Mouse (Mus musculus) neural tube, embryonic 13.5 days (tissue): ENCODE measurements around the gene Afg1l. TPM values are rescaled to one million over a fixed set of nuclear protein-coding genes. Genes with fewer than 3 reads are reported as not detected.

Experiments used
- ATAC-seq: fragments of 200-750 bp; cut with Nextera tagmentation; 2 replicates; pipeline ENCODE4 v1.8.0; 2017; ENCODE audit warnings: low read depth, mild to moderate bottlenecking, moderate TSS enrichment, moderate library complexity
- H3K27ac ChIP-seq: fragments of 300-500 bp; sonication (generic); replicated peaks from 2 replicates; pipeline ENCODE4 v1.5.1; 2015; ENCODE audit warnings: moderate library complexity, mild to moderate bottlenecking, inconsistent platforms
- H3K27me3 ChIP-seq: fragments of 300-500 bp; sonication (generic); 2 replicates; pipeline ENCODE4 v1.6.1; 2015; ENCODE audit warnings: mild to moderate bottlenecking, inconsistent platforms
- H3K36me3 ChIP-seq: fragments of 300-500 bp; sonication (generic); 2 replicates; pipeline ENCODE4 v1.6.1; 2015; ENCODE audit warnings: mild to moderate bottlenecking, inconsistent platforms
- H3K4me1 ChIP-seq: fragments of 300-500 bp; sonication (generic); replicated peaks from 2 replicates; pipeline ENCODE4 v1.6.1; 2015; ENCODE audit warnings: inconsistent platforms
- H3K4me2 ChIP-seq: fragments of 300-500 bp; sonication (generic); 2 replicates; pipeline ENCODE4 v1.6.1; 2015; ENCODE audit warnings: inconsistent platforms, mild to moderate bottlenecking, moderate library complexity
- H3K4me3 ChIP-seq: fragments of 300-500 bp; sonication (generic); 2 replicates; pipeline ENCODE4 v1.5.1; 2015; ENCODE audit warnings: mild to moderate bottlenecking, inconsistent platforms
- H3K9ac ChIP-seq: fragments of 300-500 bp; sonication (generic); 2 replicates; pipeline ENCODE4 v1.6.1; 2015; ENCODE audit warnings: moderate library complexity, mild to moderate bottlenecking, inconsistent platforms
- H3K9me3 ChIP-seq: fragments of 300-500 bp; sonication (generic); 2 replicates; pipeline ENCODE4 v1.6.1; 2016; ENCODE audit warnings: inconsistent platforms
- WGBS: fragments of 180-500 bp; shearing (Covaris S2); methylation state at CpG from one replicate; pipeline ENCODE4 v1.1.7; 2015; 5-methylcytosine and 5-hydroxymethylcytosine counted together
- polyA plus RNA-seq: library from polyadenylated mRNA; unstranded; fragments of >200 nt; fragmentation: Nextera tagmentation; extraction: Ambion mirVana; gene quantifications from 2 replicates; pipeline ENCODE4 v1.2.1, GENCODE M21; 2015

Afg1l gene
- polyA plus RNA-seq = 6.5 and 6.6 TPM in 2 replicates

DNA sequence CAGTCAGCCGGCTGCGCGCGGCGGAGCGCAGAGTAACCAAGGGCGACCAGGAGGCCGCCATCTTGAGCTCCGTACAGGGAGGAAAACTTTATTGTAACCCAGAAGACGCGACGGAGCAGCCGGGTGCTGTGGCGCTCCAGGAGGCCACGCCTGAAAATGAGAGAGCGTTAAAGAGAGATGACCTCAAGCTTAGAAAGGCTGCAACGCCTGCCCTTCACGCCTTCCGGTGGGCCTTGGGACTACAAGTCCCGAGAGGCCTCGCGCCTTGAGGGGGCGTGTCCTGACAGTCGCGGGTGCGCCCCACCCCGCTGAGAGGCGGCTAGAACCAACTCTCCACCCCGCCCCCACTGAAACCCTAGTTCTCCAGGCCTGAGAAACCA, at the start of gene Afg1l:
Gene Afg1l, minus strand, starts transcription at position 225 of the 380 bp plus-strand sequence.
- Histone ChIP-seq H3K27ac (peak within 1 kb of the TSS; percentile 89), H3K36me3 (no peaks in the 10 kb centered on the region), H3K9ac (peak within 1 kb of the TSS; percentile 80), H3K4me3 (peak within 1 kb of the TSS; percentile 68), H3K4me2 (peak within 1 kb of the TSS; percentile 83), H3K27me3 (no peaks in the 10 kb centered on the region), H3K9me3 (no peaks in the 10 kb centered on the region), H3K4me1 (peaks cover 12% of the 10 kb centered on the region)
- peak; percentile 93 for ATAC-seq
- WGBS = under 1% methylated on average over 29 of the region's 29 CpGs

DNA sequence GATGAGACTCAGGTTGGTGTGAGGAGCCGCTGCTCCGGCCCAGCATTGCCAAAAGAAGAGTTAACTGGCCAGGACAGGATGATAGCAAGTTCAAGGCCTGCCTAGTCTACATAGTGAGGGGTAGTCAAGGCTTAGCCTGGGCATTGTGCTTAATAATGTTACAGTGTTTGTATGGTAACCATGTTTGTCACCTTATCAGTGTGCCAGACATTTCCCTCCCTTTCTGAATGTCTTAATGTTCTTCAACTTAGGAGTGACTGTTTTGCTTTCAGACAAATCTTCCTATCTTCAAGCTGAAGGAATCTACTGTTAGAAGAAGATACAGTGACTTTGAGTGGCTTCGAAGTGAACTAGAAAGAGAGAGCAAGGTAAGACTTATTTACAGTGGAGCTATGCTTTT, 47.3 kb upstream of the Afg1l start:
- ATAC-seq = no peak
- H3K27me3 ChIP-seq = no peaks in the 10 kb centered on the region
- 98% methylated on average over 3 of the region's 3 CpGs for WGBS
- H3K27ac ChIP-seq = no peak overlapping the region
- no peaks in the 10 kb centered on the region for H3K9me3 ChIP-seq
- no peak overlapping the region for H3K4me3 ChIP-seq
- no peak overlapping the region for H3K4me2 ChIP-seq
- peaks cover 45% of the 10 kb centered on the region for H3K36me3 ChIP-seq
- H3K4me1 ChIP-seq = 0 out of 2 replicates have a peak, but pooled peaks cover 11% of the 10 kb centered on the region
- no peak overlapping the region for H3K9ac ChIP-seq

- 78% methylated on average over 11 of the region's 11 CpGs for WGBS
- Histone ChIP-seq H3K36me3 (peaks cover 29% of the 10 kb centered on the region), H3K4me1 (0 out of 2 replicates have a peak, but pooled peaks cover 11% of the 10 kb centered on the region), H3K4me3 (no peak overlapping the region), H3K9ac (no peak overlapping the region), H3K27ac (no peak overlapping the region), H3K4me2 (no peak overlapping the region), H3K27me3 (no peaks in the 10 kb centered on the region), H3K9me3 (no peaks in the 10 kb centered on the region)
- no peak for ATAC-seq
Measured at GRCm38 (mm10) chr10:42523556-42524162, 45.3 kb upstream of the Afg1l start.

DNA sequence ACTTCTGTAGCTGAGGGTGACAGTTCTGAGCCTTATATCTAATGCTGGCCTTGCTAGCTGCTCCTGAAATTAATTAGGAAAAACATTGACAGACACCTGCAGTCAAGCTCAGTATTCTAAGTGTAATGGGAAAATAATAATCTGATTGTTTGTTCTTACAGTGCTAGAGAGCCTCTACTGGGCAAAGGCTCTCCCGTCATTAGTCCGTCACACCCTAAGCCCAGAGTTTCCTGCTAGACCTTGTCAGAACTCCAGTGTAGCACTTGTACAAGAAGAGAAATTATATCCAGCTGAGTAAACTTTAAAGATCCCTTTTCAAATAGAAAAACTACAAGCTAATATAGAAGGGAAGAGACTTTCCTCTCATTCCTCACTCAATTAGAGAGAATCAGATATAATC, 44.5 kb upstream of the Afg1l start:
- Histone ChIP-seq H3K9me3 (no peaks in the 10 kb centered on the region), H3K4me3 (no peak overlapping the region), H3K36me3 (peaks cover 23% of the 10 kb centered on the region), H3K9ac (no peak overlapping the region), H3K27ac (no peak overlapping the region), H3K4me1 (0 out of 2 replicates have a peak, but pooled peaks cover 11% of the 10 kb centered on the region), H3K27me3 (no peaks in the 10 kb centered on the region), H3K4me2 (no peak overlapping the region)
- WGBS = 74% methylated on average over 2 of the region's 2 CpGs
- no peak for ATAC-seq

- Histone ChIP-seq H3K4me2 (no peak overlapping the region), H3K27me3 (no peaks in the 10 kb centered on the region), H3K4me1 (0 out of 2 replicates have a peak, but pooled peaks cover 11% of the 10 kb centered on the region), H3K9ac (no peak overlapping the region), H3K4me3 (no peak overlapping the region), H3K9me3 (no peaks in the 10 kb centered on the region), H3K27ac (0 out of 2 replicates have a peak overlapping the region, but pooled peaks have one; percentile 1), H3K36me3 (peaks cover 13% of the 10 kb centered on the region)
- ATAC-seq = no peak
- 54% methylated on average over 5 of the region's 5 CpGs for WGBS
Measured at GRCm38 (mm10) chr10:42521315-42521981, 43.1 kb upstream of the Afg1l start.

DNA sequence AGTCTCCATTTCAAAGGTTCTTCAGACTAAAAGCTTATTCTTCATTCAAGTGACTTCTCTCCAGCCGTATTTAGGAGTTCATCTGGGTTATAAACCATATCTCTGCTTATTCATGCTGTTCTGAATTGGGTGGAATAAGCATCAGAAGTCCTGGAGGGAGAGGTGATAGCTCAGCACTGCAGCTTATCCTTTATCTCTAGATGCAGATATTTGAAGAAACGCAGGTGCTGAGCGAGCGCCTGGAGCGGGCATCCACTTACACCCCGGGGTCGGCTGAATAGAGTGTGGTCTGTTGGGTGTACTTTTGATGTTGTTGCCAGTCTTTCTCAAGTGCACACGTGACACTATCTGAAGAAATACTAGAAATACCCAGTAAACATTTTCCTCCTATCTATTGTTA, 40.0 kb upstream of the Afg1l start:
- H3K4me1 ChIP-seq = 0 out of 2 replicates have a peak, but pooled peaks cover 3% of the 10 kb centered on the region
- no peaks in the 10 kb centered on the region for H3K27me3 ChIP-seq
- 91% methylated on average over 8 of the region's 8 CpGs for WGBS
- H3K9ac ChIP-seq = no peak overlapping the region
- no peak overlapping the region for H3K4me3 ChIP-seq
- H3K36me3 ChIP-seq = no peaks in the 10 kb centered on the region
- no peak overlapping the region for H3K27ac ChIP-seq
- H3K9me3 ChIP-seq = no peaks in the 10 kb centered on the region
- no peak overlapping the region for H3K4me2 ChIP-seq
- no peak for ATAC-seq

GRCm38 (mm10) chr10:42514125-42514524, 35.8 kb upstream of the Afg1l start:
- Histone ChIP-seq H3K9me3 (no peaks in the 10 kb centered on the region), H3K27me3 (no peaks in the 10 kb centered on the region), H3K9ac (no peak overlapping the region), H3K27ac (no peak overlapping the region), H3K4me2 (no peak overlapping the region), H3K4me1 (no peaks in the 10 kb centered on the region), H3K4me3 (no peak overlapping the region), H3K36me3 (no peaks in the 10 kb centered on the region)
- no peak for ATAC-seq

- Histone ChIP-seq H3K4me2 (no peak overlapping the region), H3K4me1 (no peaks in the 10 kb centered on the region), H3K36me3 (0 out of 2 replicates have a peak, but pooled peaks cover 11% of the 10 kb centered on the region), H3K4me3 (no peak overlapping the region), H3K27me3 (no peaks in the 10 kb centered on the region), H3K9me3 (no peaks in the 10 kb centered on the region), H3K9ac (no peak overlapping the region), H3K27ac (no peak overlapping the region)
- 94% methylated on average over 6 of the region's 6 CpGs for WGBS
- ATAC-seq = no peak
Measured at GRCm38 (mm10) chr10:42511184-42512135, 33.1 kb upstream of the Afg1l start.

DNA sequence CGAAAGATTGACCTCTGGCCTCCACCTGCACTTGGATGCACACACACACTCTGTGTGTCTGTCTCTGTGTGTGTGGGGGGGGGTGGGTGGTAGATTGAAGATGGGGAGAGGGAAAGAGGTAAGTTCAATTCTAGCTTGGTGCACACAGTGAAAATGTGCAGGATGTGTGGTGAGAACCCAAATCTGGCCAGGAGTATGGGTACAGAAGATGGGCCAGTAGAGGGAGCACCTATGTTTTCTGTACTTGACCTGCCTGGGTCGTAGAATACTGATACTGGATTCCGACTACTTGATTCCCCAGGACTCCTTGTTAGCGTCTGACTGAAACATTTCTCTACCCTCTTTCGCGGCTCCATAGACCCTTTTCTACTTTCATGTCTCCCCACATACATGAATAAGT, 31.8 kb upstream of the Afg1l start:
- Histone ChIP-seq H3K27me3 (no peaks in the 10 kb centered on the region), H3K36me3 (0 out of 2 replicates have a peak, but pooled peaks cover 11% of the 10 kb centered on the region), H3K4me2 (no peak overlapping the region), H3K27ac (no peak overlapping the region), H3K4me1 (0 out of 2 replicates have a peak, but pooled peaks cover 3% of the 10 kb centered on the region), H3K4me3 (no peak overlapping the region), H3K9me3 (no peaks in the 10 kb centered on the region), H3K9ac (no peak overlapping the region)
- ATAC-seq = no peak
- 86% methylated on average over 6 of the region's 6 CpGs for WGBS

- no peaks in the 10 kb centered on the region for H3K27me3 ChIP-seq
- peak overlapping the region; percentile 86 for H3K4me2 ChIP-seq
- no peaks in the 10 kb centered on the region for H3K9me3 ChIP-seq
- H3K27ac ChIP-seq = no peak overlapping the region
- no peak for ATAC-seq
- no peak overlapping the region for H3K4me3 ChIP-seq
- H3K4me1 ChIP-seq = peaks cover 23% of the 10 kb centered on the region
- H3K9ac ChIP-seq = no peak overlapping the region
- WGBS = 89% methylated on average over 10 of the region's 10 CpGs
- H3K36me3 ChIP-seq = 0 out of 2 replicates have a peak, but pooled peaks cover 11% of the 10 kb centered on the region
Measured at GRCm38 (mm10) chr10:42504096-42504710, 25.8 kb upstream of the Afg1l start.

GRCm38 (mm10) chr10:42502349-42503111, 24.2 kb upstream of the Afg1l start:
- ATAC-seq = peak; percentile 60; the same call in 1 of the 2 replicates
- H3K9ac ChIP-seq = peak overlapping the region; percentile 93

More at GRCm38 (mm10) chr10:42502349-42503111, 24.2 kb upstream of the Afg1l start:
- Histone ChIP-seq H3K27me3 (no peaks in the 10 kb centered on the region), H3K4me1 (peaks cover 23% of the 10 kb centered on the region), H3K36me3 (0 out of 2 replicates have a peak, but pooled peaks cover 4% of the 10 kb centered on the region), H3K27ac (peak overlapping the region; percentile 96), H3K4me2 (peak overlapping the region; percentile 86), H3K4me3 (peak overlapping the region; percentile 82), H3K9me3 (no peaks in the 10 kb centered on the region)
- under 1% methylated on average over 51 of the region's 55 CpGs for WGBS
